Mouse (Mus musculus): Measurements from ENCODE around the gene Abcf2.

Gene Abcf2

DNA sequence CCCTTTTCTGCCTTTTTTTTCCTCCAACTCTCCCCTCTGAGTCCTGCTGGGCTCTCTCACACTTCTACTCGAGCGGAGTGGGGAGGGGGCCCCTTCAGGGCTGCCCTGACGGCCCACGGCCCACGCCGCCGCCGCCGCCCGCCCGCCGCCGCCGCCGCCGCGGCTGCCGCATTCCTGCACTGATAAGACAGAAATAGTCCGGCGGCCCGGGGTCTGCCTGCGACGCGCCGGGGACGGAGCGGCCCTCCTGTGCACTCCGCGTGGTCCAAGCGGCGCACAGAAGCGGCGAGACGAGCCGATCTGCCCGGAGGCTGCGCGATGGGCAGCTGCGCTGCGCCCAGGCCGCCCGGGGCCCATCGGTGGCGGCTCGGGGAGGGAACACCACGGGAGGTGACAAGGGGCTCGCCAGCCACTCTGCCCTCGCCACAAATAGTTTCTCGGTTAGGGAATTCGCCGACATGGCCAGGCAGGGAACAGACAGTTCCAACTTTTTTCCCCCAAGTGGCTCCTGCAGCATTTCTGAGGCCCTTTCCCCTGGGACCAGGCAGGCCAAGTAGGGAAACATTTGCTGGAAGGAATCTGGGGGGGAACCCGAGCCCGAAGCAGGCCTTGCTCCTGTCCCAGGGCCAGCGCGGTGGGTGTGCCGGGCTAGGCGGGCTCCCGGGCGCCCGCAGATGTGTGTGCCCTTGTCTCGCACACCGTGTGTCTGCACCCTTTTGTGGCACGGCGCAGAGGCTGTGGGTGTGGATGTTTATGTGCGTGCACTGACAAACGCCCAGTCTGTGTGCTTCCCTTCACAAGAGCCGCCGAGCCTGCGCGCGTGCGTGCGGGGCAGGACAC is 24.9 kb upstream of the Abcf2 start:
- no peak for DNase-seq

GRCm38 (mm10) chr5:24601071-24601835 is 24.0 kb upstream of the Abcf2 start:
- no peak for DNase-seq

DNA sequence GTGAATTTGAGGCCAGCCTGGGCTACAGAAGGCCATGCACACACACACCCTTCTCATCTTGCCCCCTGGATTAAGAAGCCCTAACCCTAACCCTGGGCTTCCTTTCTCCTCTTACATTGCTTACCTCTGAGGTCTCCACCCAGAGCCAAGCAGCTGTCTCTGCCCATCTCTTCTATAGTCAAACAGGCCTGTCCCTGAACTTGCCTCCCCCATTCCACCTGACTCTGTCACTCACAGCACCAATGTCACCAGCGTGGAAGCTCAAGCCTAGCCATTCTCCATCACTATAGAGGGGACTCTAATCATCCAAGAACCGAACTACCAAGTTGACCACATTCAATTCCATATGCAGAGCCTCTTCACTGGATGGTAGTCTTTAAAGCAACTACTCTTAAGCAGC is 23.0 kb upstream of the Abcf2 start:
- DNase-seq, result no peak

DNA sequence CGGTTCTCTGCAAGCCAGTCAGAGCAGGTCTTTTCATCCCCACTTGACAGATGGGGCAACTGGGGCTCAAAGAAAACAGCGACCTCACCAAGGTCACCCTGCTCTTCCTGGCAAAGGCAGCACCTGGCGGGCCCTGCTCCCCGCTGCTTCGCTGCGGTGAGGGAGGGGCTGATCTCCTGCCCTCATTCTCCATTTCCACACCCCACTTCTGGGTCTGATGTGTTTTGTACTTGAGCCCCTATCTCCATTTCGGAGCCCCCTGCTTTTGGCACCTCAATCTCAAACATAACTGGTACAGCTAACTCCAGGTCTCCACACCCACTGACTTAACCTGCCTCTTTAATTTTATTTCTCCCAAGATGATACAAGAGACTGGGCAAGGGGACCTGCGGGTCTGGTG is 21.9 kb upstream of the Abcf2 start:
- no peak for DNase-seq

- no peak for DNase-seq
These were observed 21.3 kb upstream of the Abcf2 start for GRCm38 (mm10) chr5:24598570-24599006.

DNA sequence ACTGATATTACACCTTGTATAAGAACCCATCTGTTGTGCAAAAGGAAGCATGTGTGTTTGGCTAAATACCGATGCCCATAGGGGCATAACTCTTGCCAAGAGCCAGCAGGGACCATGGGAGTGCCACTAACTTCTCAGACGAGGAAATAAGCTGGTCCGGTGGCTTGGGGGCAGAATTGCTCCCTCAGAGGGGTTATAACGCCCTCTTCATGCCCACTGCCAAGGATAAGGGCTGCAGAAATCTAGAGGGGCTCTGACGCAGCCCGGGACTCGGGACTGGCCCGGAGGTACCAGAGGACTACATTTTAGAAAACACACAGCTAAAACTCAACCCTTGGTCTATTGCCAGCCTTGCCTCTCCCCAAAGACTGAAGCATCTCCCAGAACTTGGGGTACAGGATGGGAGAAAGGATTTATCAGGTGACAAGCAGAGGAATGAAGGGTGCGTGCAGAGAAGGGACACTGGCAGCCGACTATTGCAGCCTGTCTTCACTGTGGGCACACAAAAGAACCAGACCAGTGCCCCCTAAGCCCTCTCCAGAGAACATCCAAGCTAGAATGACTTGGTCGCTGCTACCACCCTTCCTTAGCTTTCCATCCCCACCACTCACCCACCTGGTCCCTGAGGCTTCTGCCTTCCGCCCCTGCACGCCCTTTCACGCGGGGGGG is 20.8 kb upstream of the Abcf2 start:
- no peak for DNase-seq

GRCm38 (mm10) chr5:24597221-24597728 is 20.0 kb upstream of the Abcf2 start:
- DNase-seq, result peak; percentile 82

DNA sequence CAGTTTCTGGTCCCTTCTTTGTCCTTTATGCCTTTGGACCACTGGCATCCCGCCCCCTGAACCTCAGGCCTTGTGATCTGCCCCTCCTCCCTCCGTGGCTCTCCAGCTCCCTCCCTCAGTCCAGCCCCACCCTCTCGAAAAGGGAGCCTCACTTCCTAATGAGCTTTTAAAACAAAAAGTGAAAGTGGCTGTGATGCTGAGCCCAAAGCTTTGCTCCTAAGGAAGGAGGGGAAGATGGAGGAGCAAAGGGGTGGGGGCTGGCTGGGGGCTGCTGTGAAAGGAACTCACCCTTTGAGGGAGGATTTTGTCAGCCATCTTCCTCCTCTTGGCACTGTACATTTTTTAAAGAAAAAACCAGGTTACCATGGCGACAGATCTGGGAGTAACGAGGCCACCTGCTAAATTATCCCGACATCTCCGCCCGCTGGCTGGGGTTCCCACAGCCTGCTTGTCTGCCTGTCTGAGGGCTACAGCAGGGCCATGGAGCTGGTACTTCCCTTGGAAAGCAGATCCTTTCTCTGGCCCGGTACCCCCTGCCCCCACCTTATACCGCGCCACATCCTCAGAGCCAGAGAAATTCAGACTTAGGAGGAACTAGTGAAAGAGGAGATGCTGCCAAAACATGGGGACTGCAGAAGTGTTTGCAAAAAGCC is 19.4 kb upstream of the Abcf2 start:
- peak; percentile 82 for DNase-seq

GRCm38 (mm10) chr5:24595786-24596380 is 18.6 kb upstream of the Abcf2 start:
- no peak for DNase-seq

GRCm38 (mm10) chr5:24595261-24595660 is 18.0 kb upstream of the Abcf2 start:
- no peak for DNase-seq

DNA sequence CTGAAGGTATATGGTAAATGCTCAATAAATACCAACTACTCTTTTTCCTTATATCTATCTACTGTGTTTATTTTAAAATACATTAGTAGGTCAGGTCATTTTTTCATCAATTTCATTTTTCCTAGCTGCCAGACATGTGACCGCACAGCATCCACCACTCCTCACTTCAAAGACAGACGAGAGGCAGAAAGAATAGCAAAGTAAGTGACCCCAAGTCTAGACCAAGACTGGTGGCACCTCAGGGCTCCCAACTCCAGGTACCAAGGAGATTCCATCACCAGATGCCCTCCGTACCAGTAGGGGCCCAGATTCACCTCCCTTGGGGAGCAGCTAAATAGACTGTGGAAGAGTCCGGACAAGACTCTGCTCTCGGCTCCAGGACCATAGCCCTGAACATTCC is 17.1 kb upstream of the Abcf2 start:
- no peak for DNase-seq

- DNase-seq, result no peak
These were observed 16.7 kb upstream of the Abcf2 start for GRCm38 (mm10) chr5:24593928-24594327.

DNA sequence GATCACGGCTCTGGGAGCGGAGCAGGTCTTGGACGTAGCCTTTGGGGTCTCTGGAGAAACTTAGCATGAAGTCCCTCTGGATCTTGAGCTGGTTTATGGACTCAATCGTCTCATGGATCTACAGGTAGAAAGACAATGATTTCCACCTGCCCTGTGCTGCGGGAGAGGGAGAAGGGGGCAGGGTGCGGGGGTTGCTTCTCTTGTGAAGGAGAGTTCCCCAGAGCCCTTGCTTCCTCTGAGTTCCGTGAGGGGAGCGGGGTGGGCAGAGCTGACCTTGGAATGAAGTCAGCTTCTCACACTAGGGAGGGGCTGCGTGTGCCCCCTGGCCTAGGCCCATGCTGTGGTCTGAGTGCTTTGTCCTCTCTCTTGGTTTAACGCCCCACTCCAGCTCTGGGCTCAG is 16.0 kb upstream of the Abcf2 start:
- no peak for DNase-seq

DNA sequence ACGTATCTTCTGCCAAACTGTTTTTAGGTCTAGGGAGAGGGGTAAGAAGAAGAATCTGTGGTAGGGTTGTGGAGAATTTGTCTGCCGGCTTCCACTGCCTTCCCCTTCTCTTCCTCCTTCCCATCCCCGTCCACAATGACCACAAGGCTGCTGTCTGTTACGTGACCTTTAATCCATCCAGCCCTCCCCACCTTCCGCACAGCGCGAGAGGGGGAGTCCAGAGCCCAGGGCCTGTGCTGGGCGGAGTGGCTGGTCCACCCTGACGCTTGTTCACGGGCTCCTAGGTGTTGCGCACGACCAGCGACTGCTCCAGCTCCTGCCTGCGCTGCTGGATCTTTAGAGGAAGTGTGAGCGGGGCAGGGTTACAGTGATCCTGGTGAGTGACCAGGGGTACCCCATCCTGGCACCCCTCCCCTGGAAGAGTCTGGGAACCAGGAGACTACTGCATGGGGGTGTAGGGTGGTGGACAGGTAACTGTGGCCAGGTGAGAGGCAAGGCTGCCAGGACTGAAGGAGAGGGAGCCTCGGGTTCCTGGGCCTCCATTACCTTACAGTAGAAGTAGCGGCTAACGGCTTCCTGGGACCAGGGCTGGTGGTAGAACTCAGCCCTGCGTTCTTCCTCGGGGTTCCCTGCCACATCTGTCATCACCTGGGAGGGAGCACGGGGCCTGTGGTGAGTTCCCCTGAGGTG is 15.3 kb upstream of the Abcf2 start:
- no peak for DNase-seq

DNA sequence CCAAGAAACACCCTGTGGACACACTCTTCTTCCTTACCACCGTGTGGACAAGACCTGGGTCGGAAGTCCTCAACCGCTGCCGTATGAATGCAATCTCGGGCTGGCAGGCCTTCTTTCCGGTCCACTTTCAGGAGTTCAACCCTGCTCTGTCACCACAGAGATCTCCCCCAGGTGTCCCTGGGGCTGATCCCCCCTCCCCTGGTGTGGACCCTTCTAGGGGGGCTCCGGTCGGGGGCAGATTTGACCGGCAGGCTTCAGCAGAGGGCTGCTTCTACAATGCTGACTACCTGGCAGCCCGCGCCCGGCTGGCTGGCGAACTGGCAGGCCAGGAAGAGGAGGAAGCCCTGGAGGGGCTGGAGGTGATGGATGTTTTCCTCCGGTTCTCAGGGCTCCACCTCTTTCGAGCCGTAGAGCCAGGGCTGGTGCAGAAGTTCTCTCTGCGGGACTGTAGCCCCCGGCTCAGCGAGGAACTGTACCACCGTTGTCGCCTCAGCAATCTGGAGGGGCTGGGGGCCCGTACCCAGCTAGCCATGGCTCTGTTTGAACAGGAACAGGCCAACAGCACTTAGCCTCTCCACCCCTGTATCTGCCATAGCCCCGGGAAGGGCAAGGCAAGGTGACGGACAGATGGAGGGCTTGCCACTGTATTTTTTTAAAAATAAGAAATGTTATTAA is 14.7 kb upstream of the Abcf2 start:
- DNase-seq, result no peak

GRCm38 (mm10) chr5:24591268-24591721 is 14.0 kb upstream of the Abcf2 start:
- DNase-seq, result no peak

DNA sequence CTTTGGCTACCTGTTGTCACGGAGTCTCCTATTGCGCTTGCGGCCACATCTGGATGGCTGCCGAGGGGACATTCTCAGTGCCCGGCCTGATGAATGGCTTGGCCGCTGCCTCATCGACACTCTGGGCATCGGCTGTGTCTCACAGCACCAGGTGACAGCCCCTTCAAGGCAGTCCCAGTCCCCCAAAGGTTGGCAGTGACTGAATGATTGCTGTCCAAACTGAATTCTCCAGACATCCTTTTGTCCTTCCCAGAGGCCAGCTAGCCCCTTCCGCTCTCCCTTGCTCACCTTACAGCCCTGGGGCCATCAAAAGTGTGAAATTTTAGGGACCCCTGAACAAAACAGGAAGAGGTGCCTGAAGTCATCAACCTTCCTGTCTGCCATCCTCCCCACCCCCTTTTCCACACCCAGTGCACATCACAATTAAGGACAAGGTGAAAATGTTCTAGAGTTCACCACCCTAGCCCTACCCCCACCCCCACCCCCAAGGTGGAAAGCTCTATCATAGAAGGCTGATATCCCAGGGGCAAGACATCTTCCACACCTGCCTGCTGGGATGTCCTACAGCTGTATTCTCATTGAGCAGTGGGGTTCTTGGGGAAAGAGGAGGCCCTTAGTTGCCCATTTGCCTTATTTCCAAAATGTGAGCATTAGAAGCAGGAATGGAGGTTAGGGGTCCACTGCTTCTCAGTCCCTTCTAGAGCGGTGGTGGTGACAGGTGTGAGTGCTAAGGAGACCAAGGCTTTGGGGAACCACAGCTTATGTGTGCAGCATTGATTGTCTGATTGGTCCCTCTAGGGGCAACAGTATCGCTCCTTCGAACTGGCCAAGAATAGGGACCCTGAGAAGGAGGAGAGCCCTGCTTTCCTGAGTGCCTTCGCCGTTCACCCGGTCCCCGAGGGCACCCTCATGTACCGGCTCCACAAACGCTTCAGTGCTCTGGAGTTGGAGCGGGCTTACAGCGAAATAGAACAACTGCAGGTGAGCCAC is 12.5 kb upstream of the Abcf2 start:
- DNase-seq, result no peak

DNA sequence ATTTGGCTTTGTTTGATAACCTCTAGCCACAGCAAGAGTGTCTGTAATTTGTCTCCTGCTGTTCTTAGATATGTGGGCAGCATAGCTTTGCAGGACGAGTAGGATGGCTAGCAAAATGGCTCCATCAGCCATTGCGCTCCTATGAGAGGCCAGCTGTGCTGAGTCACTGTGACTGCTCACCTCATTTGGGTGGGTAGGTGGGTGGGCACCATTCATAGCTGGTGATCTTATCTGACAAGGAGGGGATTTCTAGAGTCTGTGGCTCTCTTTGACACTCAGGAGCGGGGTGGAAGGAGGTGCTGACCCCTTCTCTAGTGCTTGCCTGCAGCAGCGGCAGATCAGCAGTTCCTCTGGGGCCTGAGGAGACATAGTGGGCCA is 9.9 kb upstream of the Abcf2 start:
- peak; percentile 73 for DNase-seq

DNA sequence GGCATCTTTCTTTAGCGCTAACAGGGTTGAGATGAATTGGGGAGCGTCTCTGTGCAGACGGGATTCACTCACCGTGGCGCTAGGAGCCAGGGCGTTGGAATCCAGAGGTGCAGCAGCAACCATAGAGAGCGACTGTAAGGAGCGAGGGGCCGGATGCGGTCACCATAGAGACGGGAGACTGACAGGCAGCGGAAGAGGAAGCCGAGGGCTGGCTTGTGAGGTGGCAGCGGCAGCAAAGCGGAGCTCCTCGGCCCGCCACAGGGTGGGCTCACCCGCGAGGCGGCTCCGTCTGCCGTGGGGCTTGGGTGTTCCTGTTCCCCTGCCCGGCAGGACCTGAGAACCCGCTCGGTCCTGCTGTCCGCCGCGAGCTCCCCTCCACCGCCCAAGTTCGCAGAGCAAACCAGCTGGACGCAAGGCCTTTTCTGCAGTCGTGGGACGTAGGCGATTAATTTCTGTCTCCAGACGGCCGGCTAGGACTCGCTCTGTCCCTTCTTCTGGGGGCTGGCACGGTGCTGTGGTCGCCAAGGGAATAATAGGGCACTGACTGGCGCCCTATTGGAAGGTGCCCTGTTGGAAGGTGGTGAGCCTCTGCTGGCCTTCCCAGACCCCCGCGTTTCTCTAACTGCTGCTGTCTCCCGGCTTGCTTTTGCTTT is 9.4 kb upstream of the Abcf2 start, which contains the start of gene Chpf2:
Chpf2 (plus strand) TSS at position 195 of the 653 bp plus-strand sequence.
- peak; percentile 87 for DNase-seq
